Mouse (Mus musculus) hindbrain, embryonic 16.5 days (tissue): Measurements from ENCODE around the gene Gpd1. TPM values are rescaled to one million over a fixed set of nuclear protein-coding genes. Genes with fewer than 3 reads are reported as not detected.

Experiments
- ATAC-seq: fragments of 200-750 bp; cut with Nextera tagmentation; 2 replicates; pipeline ENCODE4 v1.8.0; 2017; ENCODE audit warnings: moderate TSS enrichment, moderate library complexity
- H3K27ac ChIP-seq: fragments of 300-500 bp; sonication (generic); 2 replicates; pipeline ENCODE4 v1.5.1; 2014; ENCODE audit warnings: low read depth, mild to moderate bottlenecking, control low read depth, low read length, moderate library complexity
- H3K27me3 ChIP-seq: fragments of 300-500 bp; sonication (generic); replicated peaks from 2 replicates; pipeline ENCODE4 v1.6.1; 2014; ENCODE audit warnings: low read length; ENCODE audit not compliant: control insufficient read depth, insufficient read depth
- H3K36me3 ChIP-seq: fragments of 300-500 bp; sonication (generic); 2 replicates; pipeline ENCODE4 v1.6.1; 2014; ENCODE audit warnings: mild to moderate bottlenecking, low read length, moderate library complexity, mixed read lengths; ENCODE audit not compliant: control insufficient read depth, insufficient read depth
- H3K4me1 ChIP-seq: fragments of 300-500 bp; sonication (generic); 2 replicates; pipeline ENCODE4 v1.6.1; 2014; ENCODE audit warnings: low read depth, low read length; ENCODE audit not compliant: control insufficient read depth, insufficient read depth
- H3K4me2 ChIP-seq: fragments of 300-500 bp; sonication (generic); 2 replicates; pipeline ENCODE4 v1.6.1; 2014; ENCODE audit warnings: mild to moderate bottlenecking, low read length, control low read depth, moderate library complexity
- H3K4me3 ChIP-seq: fragments of 300-500 bp; sonication (generic); 2 replicates; pipeline ENCODE4 v1.5.1; 2014; ENCODE audit warnings: mild to moderate bottlenecking, low read length, control low read depth, moderate library complexity
- H3K9ac ChIP-seq: fragments of 300-500 bp; sonication (generic); 2 replicates; pipeline ENCODE4 v1.6.1; 2014; ENCODE audit warnings: low read depth, mild to moderate bottlenecking, control low read depth, low read length, moderate library complexity
- H3K9me3 ChIP-seq: fragments of 300-500 bp; sonication (generic); 2 replicates; pipeline ENCODE4 v1.6.1; 2014; ENCODE audit warnings: mild to moderate bottlenecking, low read length, moderate library complexity; ENCODE audit not compliant: control insufficient read depth
- WGBS: fragments of 180-500 bp; shearing (Covaris S2); extraction: QIAGEN DNeasy Blood & Tissue Kit; methylation state at CpG from one replicate; pipeline ENCODE4 v1.1.7; 2014; 5-methylcytosine and 5-hydroxymethylcytosine counted together
- polyA plus RNA-seq: library from polyadenylated mRNA; unstranded; fragments of >200 nt; fragmentation: Nextera tagmentation; extraction: Ambion mirVana; gene quantifications from 2 replicates; pipeline ENCODE4 v1.2.1, GENCODE M21; 2015

Gpd1 gene
- polyA plus RNA-seq, 1 experiment from 2014 or later: 3.1 TPM

- H3K36me3 ChIP-seq: peaks cover 22% of the 10 kb centered on the region
- H3K9ac ChIP-seq: no peak overlapping the region
- H3K4me2 ChIP-seq: no peak overlapping the region
- 100% methylated on average over 2 of the region's 2 CpGs for WGBS
- no peak overlapping the region for H3K27ac ChIP-seq
- no peak for ATAC-seq
- no peaks in the 10 kb centered on the region for H3K9me3 ChIP-seq
- no peaks in the 10 kb centered on the region for H3K27me3 ChIP-seq
- H3K4me1 ChIP-seq: peaks cover 6% of the 10 kb centered on the region
- no peak overlapping the region for H3K4me3 ChIP-seq
Observed at GRCm38 (mm10) chr15:99731167-99731566, 13.9 kb downstream of the Gpd1 start.

GRCm38 (mm10) chr15:99731678-99732077, 14.4 kb downstream of the Gpd1 start:
- Histone ChIP-seq H3K4me3 (no peak overlapping the region), H3K4me2 (no peak overlapping the region), H3K36me3 (peaks cover 27% of the 10 kb centered on the region), H3K27me3 (no peaks in the 10 kb centered on the region), H3K9ac (no peak overlapping the region), H3K4me1 (peaks cover 1% of the 10 kb centered on the region), H3K27ac (no peak overlapping the region), H3K9me3 (no peaks in the 10 kb centered on the region)
- no peak for ATAC-seq
- WGBS: 95% methylated on average over 3 of the region's 3 CpGs

- 95% methylated on average over 5 of the region's 5 CpGs for WGBS
- Histone ChIP-seq H3K4me3 (no peak overlapping the region), H3K9me3 (no peaks in the 10 kb centered on the region), H3K4me1 (no peaks in the 10 kb centered on the region), H3K36me3 (peaks cover 28% of the 10 kb centered on the region), H3K4me2 (no peak overlapping the region), H3K27me3 (no peaks in the 10 kb centered on the region), H3K9ac (no peak overlapping the region), H3K27ac (no peak overlapping the region)
- ATAC-seq: no peak
Observed at GRCm38 (mm10) chr15:99733186-99733585, 15.9 kb downstream of the Gpd1 start.

DNA sequence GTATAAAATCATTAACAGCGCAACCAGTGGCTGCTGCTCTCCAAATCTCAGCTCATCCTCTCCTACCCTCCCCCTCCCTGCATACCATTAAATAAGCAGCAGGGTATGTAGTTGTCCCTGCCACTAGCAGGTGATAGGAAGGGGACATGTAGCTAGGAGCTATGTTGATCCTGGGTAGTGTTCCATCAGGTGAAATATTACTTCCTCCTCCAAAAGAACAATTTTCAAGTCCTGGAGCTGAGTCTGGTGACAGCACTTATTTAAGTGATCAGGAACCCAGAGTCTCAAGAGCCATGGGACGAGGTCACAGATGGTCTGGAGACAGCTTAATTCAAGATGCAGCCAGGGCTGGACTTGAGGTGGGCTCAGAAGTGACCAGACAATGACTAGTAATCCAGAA, 18.3 kb downstream of the Gpd1 start:
- 89% methylated on average over 2 of the region's 2 CpGs for WGBS
- H3K4me1 ChIP-seq: no peaks in the 10 kb centered on the region
- no peak overlapping the region for H3K4me3 ChIP-seq
- H3K36me3 ChIP-seq: peaks cover 33% of the 10 kb centered on the region
- no peaks in the 10 kb centered on the region for H3K9me3 ChIP-seq
- no peak overlapping the region for H3K4me2 ChIP-seq
- H3K27me3 ChIP-seq: no peaks in the 10 kb centered on the region
- ATAC-seq: no peak
- H3K9ac ChIP-seq: no peak overlapping the region
- no peak overlapping the region for H3K27ac ChIP-seq

- Histone ChIP-seq H3K4me3 (no peak overlapping the region), H3K27me3 (no peaks in the 10 kb centered on the region), H3K27ac (no peak overlapping the region), H3K4me1 (no peaks in the 10 kb centered on the region), H3K9ac (no peak overlapping the region), H3K4me2 (no peak overlapping the region), H3K36me3 (peaks cover 38% of the 10 kb centered on the region), H3K9me3 (no peaks in the 10 kb centered on the region)
- 93% methylated on average over 11 of the region's 11 CpGs for WGBS
- no peak for ATAC-seq
Observed at GRCm38 (mm10) chr15:99736675-99737074, 19.4 kb downstream of the Gpd1 start.

GRCm38 (mm10) chr15:99740229-99740628, 22.9 kb downstream of the Gpd1 start:
- 95% methylated on average over 4 of the region's 4 CpGs for WGBS
- H3K4me1 ChIP-seq: no peaks in the 10 kb centered on the region
- no peak overlapping the region for H3K9ac ChIP-seq
- H3K36me3 ChIP-seq: peaks cover 45% of the 10 kb centered on the region
- H3K27me3 ChIP-seq: no peaks in the 10 kb centered on the region
- H3K4me3 ChIP-seq: no peak overlapping the region
- no peak for ATAC-seq
- H3K27ac ChIP-seq: no peak overlapping the region
- no peaks in the 10 kb centered on the region for H3K9me3 ChIP-seq
- H3K4me2 ChIP-seq: no peak overlapping the region

DNA sequence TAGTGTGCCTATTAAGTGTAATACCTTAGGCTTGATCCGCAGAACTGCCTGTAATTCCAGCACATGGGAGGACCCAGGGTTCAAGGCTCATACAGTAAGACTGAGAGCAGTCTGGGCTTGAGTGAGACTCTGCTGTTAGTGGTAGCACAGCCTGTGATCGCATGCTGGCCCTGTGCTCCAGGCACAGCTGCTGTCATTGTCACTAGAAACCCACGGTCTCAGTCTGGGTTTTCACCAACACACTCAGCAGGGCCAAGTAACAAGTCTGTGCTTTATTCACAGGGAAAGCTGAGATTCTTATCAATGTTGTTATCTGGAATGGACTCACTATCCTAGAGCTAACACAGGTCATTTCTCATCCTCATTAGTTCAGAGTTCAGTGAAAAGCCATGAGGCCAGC, 36.9 kb downstream of the Gpd1 start:
- Histone ChIP-seq H3K36me3 (no peaks in the 10 kb centered on the region; the same call in 1 of the 2 replicates), H3K27ac (no peak overlapping the region), H3K4me3 (no peak overlapping the region), H3K27me3 (no peaks in the 10 kb centered on the region), H3K4me1 (no peaks in the 10 kb centered on the region), H3K9ac (no peak overlapping the region), H3K9me3 (peaks cover 4% of the 10 kb centered on the region; the same call in 1 of the 2 replicates), H3K4me2 (no peak overlapping the region)
- 66% methylated on average over 3 of the region's 3 CpGs for WGBS
- ATAC-seq: no peak

DNA sequence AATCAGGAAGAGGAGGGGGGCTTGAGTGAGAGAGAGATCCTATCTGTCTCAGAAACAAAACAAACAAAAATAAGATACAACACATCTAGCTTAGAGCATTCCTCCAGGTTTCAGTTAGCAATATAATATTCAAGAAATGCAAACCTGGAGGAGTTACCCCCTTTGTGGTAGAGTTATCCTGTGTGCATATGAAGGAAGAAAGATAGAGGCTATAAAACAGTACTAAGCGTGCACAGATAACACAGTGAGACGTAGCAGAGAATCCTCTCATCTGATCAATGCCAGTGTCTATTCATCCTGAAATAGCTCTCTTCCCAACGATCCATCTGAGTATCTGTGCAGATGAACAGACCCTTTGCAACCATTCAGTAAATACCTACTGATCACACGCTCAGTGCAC, 50.2 kb downstream of the Gpd1 start:
- ATAC-seq: no peak
- Histone ChIP-seq H3K4me3 (no peak overlapping the region), H3K27ac (no peak overlapping the region), H3K9ac (no peak overlapping the region), H3K4me1 (peaks cover 11% of the 10 kb centered on the region), H3K36me3 (no peaks in the 10 kb centered on the region), H3K27me3 (no peaks in the 10 kb centered on the region), H3K9me3 (no peaks in the 10 kb centered on the region), H3K4me2 (no peak overlapping the region)
- WGBS: 87% methylated on average over 4 of the region's 4 CpGs

- no peak overlapping the region for H3K27ac ChIP-seq
- H3K36me3 ChIP-seq: no peaks in the 10 kb centered on the region
- ATAC-seq: no peak
Observed at GRCm38 (mm10) chr15:99768761-99769160, 51.4 kb downstream of the Gpd1 start.

GRCm38 (mm10) chr15:99771004-99771500, 53.7 kb downstream of the Gpd1 start:
- H3K4me2 ChIP-seq: peak overlapping the region; percentile 60
- WGBS: 22% methylated on average over 5 of the region's 5 CpGs

More at GRCm38 (mm10) chr15:99768761-99769160, 51.4 kb downstream of the Gpd1 start:
- H3K4me3 ChIP-seq: no peak overlapping the region
- H3K4me1 ChIP-seq: peaks cover 11% of the 10 kb centered on the region
- no peaks in the 10 kb centered on the region for H3K9me3 ChIP-seq
- 97% methylated on average over 1 of the region's 1 CpGs for WGBS
- H3K4me2 ChIP-seq: no peak overlapping the region
- no peaks in the 10 kb centered on the region for H3K27me3 ChIP-seq
- no peak overlapping the region for H3K9ac ChIP-seq

More at GRCm38 (mm10) chr15:99771004-99771500, 53.7 kb downstream of the Gpd1 start:
- no peak for ATAC-seq
- Histone ChIP-seq H3K4me3 (peak overlapping the region; percentile 87), H3K27ac (no peak overlapping the region; the same call in 1 of the 2 replicates), H3K27me3 (no peaks in the 10 kb centered on the region), H3K36me3 (no peaks in the 10 kb centered on the region), H3K4me1 (peaks cover 11% of the 10 kb centered on the region), H3K9me3 (no peaks in the 10 kb centered on the region), H3K9ac (peak overlapping the region; percentile 97)
